Mouse (Mus musculus): ENCODE results near the gene Fndc5. TPM values are rescaled to one million over a fixed set of nuclear protein-coding genes. Genes with fewer than 3 reads are reported as not detected.
A peak's percentile ranks its signal among the peaks of the same experiment; 100 is the strongest.

Gene Fndc5
- polyA plus RNA-seq, 1 experiment from 2014 or later, result 1.1 TPM

DNA sequence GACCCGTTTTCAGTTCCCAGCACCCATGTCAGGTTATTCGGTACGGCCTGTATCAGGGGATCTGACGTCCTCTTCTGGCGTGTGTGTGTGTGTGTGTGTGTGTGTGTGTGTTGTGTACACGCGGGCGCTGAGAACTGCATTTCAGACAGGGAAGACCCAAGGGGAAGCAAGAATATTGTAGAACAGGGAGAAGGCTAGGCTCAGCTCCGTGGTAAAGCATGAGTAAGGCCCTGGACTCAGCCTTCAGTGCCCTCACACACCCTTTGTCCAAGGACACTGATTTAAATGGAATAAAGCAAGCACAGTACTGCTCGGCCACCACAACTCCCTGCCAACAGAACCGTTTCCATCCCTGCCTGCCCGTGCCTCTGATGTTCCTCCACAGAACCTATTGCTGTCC, 53.7 kb downstream of the Fndc5 start:
- peaks cover 46% of the 10 kb centered on the region for H3K4me1 ChIP-seq (replicated peaks)
- H3K36me3 ChIP-seq, result peaks cover 37% of the 10 kb centered on the region
- no peak for ATAC-seq (ENCODE audit: low read depth)
- peak overlapping the region; percentile 86 for H3K9ac ChIP-seq
- H3K9me3 ChIP-seq (replicated peaks), result no peaks in the 10 kb centered on the region
- peak overlapping the region; percentile 74 for H3K4me3 ChIP-seq (replicated peaks)
- peak overlapping the region; percentile 91 for H3K4me2 ChIP-seq
- H3K27me3 ChIP-seq, result no peaks in the 10 kb centered on the region
- DNase-seq, result no peak
- 2% methylated on average over 12 of the region's 12 CpGs for WGBS (ENCODE audit: insufficient replicate concordance)
- peak overlapping the region; percentile 87 for H3K27ac ChIP-seq

DNA sequence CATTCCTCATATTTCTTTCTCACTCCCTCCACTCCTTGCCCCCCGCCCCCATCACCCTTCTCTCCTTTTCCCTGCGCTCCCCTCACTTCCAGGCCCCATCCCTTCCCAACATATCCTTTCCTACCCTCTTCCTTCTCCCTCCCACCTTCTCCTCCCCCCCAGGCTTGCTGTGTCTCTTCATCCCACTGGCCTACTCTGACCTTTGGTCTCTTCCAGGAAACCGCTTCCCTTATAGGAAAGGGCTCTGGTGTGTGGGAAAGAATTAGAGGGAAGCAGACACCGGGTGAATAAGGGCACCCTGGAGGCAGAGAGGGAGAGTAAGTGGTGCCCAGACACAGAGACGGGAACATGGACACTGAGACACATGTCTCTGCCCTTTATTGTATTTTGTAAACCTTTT, 54.9 kb downstream of the Fndc5 start:
- ATAC-seq (ENCODE audit: low read depth), result no peak
- WGBS (ENCODE audit: insufficient replicate concordance), result 66% methylated on average over 5 of the region's 5 CpGs
- Histone ChIP-seq H3K9ac (peak overlapping the region; percentile 86), H3K4me2 (peak overlapping the region; percentile 91), H3K36me3 (peaks cover 47% of the 10 kb centered on the region), H3K27me3 (no peaks in the 10 kb centered on the region), H3K27ac (peak overlapping the region; percentile 87), H3K9me3 (replicated peaks) (no peaks in the 10 kb centered on the region), H3K4me1 (replicated peaks) (peaks cover 46% of the 10 kb centered on the region), H3K4me3 (replicated peaks) (peak overlapping the region; percentile 74)
- no peak for DNase-seq

Other genes starting within 250 kb of the Fndc5 start
- gene Azin2, start 174.6 kb upstream of the Fndc5 start, polyA plus RNA-seq (2015; fragmentation: Nextera tagmentation; extraction: Ambion mirVana), result 0.93 and 1.2 TPM in 2 replicates
- gene Ak2, start 145.0 kb upstream of the Fndc5 start, polyA plus RNA-seq (2015; fragmentation: Nextera tagmentation; extraction: Ambion mirVana), result 182 and 189 TPM in 2 replicates
- 4.8 and 5.9 TPM in 2 replicates for gene Rnf19b, start 78.7 kb upstream of the Fndc5 start, polyA plus RNA-seq (2015; fragmentation: Nextera tagmentation; extraction: Ambion mirVana)
- gene Tmem54, start 31.5 kb upstream of the Fndc5 start, polyA plus RNA-seq (2015; fragmentation: Nextera tagmentation; extraction: Ambion mirVana), result 1.9 and 2.1 TPM in 2 replicates
- gene Hpca, start 15.0 kb upstream of the Fndc5 start, polyA plus RNA-seq (2015; fragmentation: Nextera tagmentation; extraction: Ambion mirVana), result 0.92 and 1.2 TPM in 2 replicates
- 5.8 and 7.4 TPM in 2 replicates for gene S100pbp, start 52.7 kb downstream of the Fndc5 start, polyA plus RNA-seq (2015; fragmentation: Nextera tagmentation; extraction: Ambion mirVana)
- 69.9 and 78.8 TPM in 2 replicates for gene Yars, start 52.8 kb downstream of the Fndc5 start, polyA plus RNA-seq (2015; fragmentation: Nextera tagmentation; extraction: Ambion mirVana)
- gene C77080, start 124.4 kb downstream of the Fndc5 start, polyA plus RNA-seq (2015; fragmentation: Nextera tagmentation; extraction: Ambion mirVana), result 0.47 and 0.59 TPM in 2 replicates
- 0.07 and 0.13 TPM in 2 replicates for gene Sync, start 150.6 kb downstream of the Fndc5 start, polyA plus RNA-seq (2015; fragmentation: Nextera tagmentation; extraction: Ambion mirVana)
- 290 and 339 TPM in 2 replicates for gene Rbbp4, start 198.4 kb downstream of the Fndc5 start, polyA plus RNA-seq (2015; fragmentation: Nextera tagmentation; extraction: Ambion mirVana)
- gene Zbtb8os, start 198.7 kb downstream of the Fndc5 start, polyA plus RNA-seq (2015; fragmentation: Nextera tagmentation; extraction: Ambion mirVana), result 30.4 and 34.6 TPM in 2 replicates
- gene Zbtb8a, start 241.1 kb downstream of the Fndc5 start, polyA plus RNA-seq (2015; fragmentation: Nextera tagmentation; extraction: Ambion mirVana), result 2.4 and 2.7 TPM in 2 replicates